Mouse (Mus musculus) gastrocnemius, adult 8-10 months (tissue): ENCODE results near the gene Hmga1b. TPM values are rescaled to one million over a fixed set of nuclear protein-coding genes. Genes with fewer than 3 reads are reported as not detected.

ENCODE experiments used
- total RNA-seq, 4 experiments: library from RNA; stranded (reverse); gene quantifications; 2 replicates each; pipeline ENCODE4 v1.2.4; 2022

Gene Hmga1b
- total RNA-seq, 4 experiments from 2014 or later, result 14.8 to 40.9 (median 19.1) TPM

Other genes with a start within 250 kb of the Hmga1b start
- gene Gcgr, start 232.1 kb upstream of the Hmga1b start, total RNA-seq, result under 1 TPM in 1 of 4 experiments, not detected in 3; 0.29 TPM
- 10 to 100 TPM; 18.6 to 20.5 (median 20.1) TPM for gene Mcrip1, start 213.1 kb upstream of the Hmga1b start, total RNA-seq
- gene Ppp1r27, start 211.7 kb upstream of the Hmga1b start, total RNA-seq, result 100 to 1,000 TPM; 157 to 382 (median 178) TPM
- gene P4hb, start 189.5 kb upstream of the Hmga1b start, total RNA-seq, result 100 to 1,000 TPM; 162 to 245 (median 209) TPM
- gene Arhgdia, start 181.2 kb upstream of the Hmga1b start, total RNA-seq, result 10 to 100 TPM; 74.3 to 86.2 (median 80.7) TPM
- gene Alyref, start 164.4 kb upstream of the Hmga1b start, total RNA-seq, result 10 to 100 TPM; 20.1 to 40.8 (median 35.8) TPM
- 10 to 100 TPM; 42.5 to 54.1 (median 49.7) TPM for gene Anapc11, start 164.4 kb upstream of the Hmga1b start, total RNA-seq
- gene Npb, start 154.3 kb upstream of the Hmga1b start, total RNA-seq, result not detected
- gene Pcyt2, start 144.9 kb upstream of the Hmga1b start, total RNA-seq, result 10 to 100 TPM; 20.0 to 26.8 (median 26.0) TPM
- 1 to 10 TPM; 2.6 to 4.5 (median 3.8) TPM for gene Sirt7, start 137.6 kb upstream of the Hmga1b start, total RNA-seq
- gene Mafg, start 129.2 kb upstream of the Hmga1b start, total RNA-seq, result 10 to 100 TPM; 49.5 to 63.3 (median 59.3) TPM
- 1 to 10 TPM; 3.7 to 5.3 (median 4.8) TPM for gene Pycr1, start 119.0 kb upstream of the Hmga1b start, total RNA-seq
- gene Myadml2, start 114.6 kb upstream of the Hmga1b start, total RNA-seq, result 100 to 1,000 TPM; 112 to 153 (median 132) TPM
- under 1 TPM in 1 of 4 experiments, not detected in 3; 0.22 TPM for gene Notum, start 101.6 kb upstream of the Hmga1b start, total RNA-seq
- gene Aspscr1, start 89.8 kb upstream of the Hmga1b start, total RNA-seq, result 10 to 100 TPM; 32.2 to 39.8 (median 35.2) TPM
- gene Cenpx, start 49.1 kb upstream of the Hmga1b start, total RNA-seq, result 10 to 100 TPM; 26.1 to 31.0 (median 27.3) TPM
- gene Lrrc45, start 48.9 kb upstream of the Hmga1b start, total RNA-seq, result 1 to 10 TPM; 1.8 to 4.4 (median 2.9) TPM
- 1 to 10 TPM in 2 of 4 experiments, under 1 TPM in 2; 0.75 to 1.2 (median 0.89) TPM for gene Rac3, start 41.3 kb upstream of the Hmga1b start, total RNA-seq
- gene Dcxr, start 35.5 kb upstream of the Hmga1b start, total RNA-seq, result 1 to 10 TPM; 7.9 to 9.8 (median 8.7) TPM
- 10 to 100 TPM in 2 of 4 experiments, 1 to 10 TPM in 2; 6.1 to 30.8 (median 10.4) TPM for gene Cbr2, start 30.7 kb upstream of the Hmga1b start, total RNA-seq
- gene Rfng, start 21.4 kb downstream of the Hmga1b start, total RNA-seq, result 10 to 100 TPM; 10.8 to 13.6 (median 13.1) TPM
- gene Gps1, start 21.5 kb downstream of the Hmga1b start, total RNA-seq, result 10 to 100 TPM; 65.4 to 71.6 (median 69.3) TPM
- 10 to 100 TPM; 29.0 to 36.8 (median 35.0) TPM for gene Dus1l, start 33.6 kb downstream of the Hmga1b start, total RNA-seq
- gene Fasn, start 61.8 kb downstream of the Hmga1b start, total RNA-seq, result 10 to 100 TPM in 2 of 4 experiments, 1 to 10 TPM in 2; 8.4 to 12.2 (median 9.4) TPM
- gene Ccdc57, start 170.1 kb downstream of the Hmga1b start, total RNA-seq, result 1 to 10 TPM; 2.3 to 5.4 (median 3.6) TPM
- gene Slc16a3, start 185.7 kb downstream of the Hmga1b start, total RNA-seq, result 100 to 1,000 TPM; 268 to 367 (median 304) TPM
- 10 to 100 TPM; 50.9 to 64.8 (median 53.1) TPM for gene Csnk1d, start 228.5 kb downstream of the Hmga1b start, total RNA-seq